Mouse (Mus musculus) layer of hippocampus, postnatal 14 days (tissue): ENCODE data around the gene Arfgap2. TPM values are rescaled to one million over a fixed set of nuclear protein-coding genes. Genes with fewer than 3 reads are reported as not detected.

ENCODE experiments used
- DNase-seq, 2 experiments: peaks; one replicate each; pipeline ENCODE4 v3.0.0; 2021 to 2022; ENCODE audit warnings: low spot score in 2 of 2, mixed read lengths in 1 of 2
- total RNA-seq, 2 experiments: library from RNA; stranded (reverse); gene quantifications; 2 replicates each; pipeline ENCODE4 v1.2.3; 2021

The Arfgap2 gene
- total RNA-seq, 2 experiments from 2014 or later: 63.9 to 65.1 TPM

DNA sequence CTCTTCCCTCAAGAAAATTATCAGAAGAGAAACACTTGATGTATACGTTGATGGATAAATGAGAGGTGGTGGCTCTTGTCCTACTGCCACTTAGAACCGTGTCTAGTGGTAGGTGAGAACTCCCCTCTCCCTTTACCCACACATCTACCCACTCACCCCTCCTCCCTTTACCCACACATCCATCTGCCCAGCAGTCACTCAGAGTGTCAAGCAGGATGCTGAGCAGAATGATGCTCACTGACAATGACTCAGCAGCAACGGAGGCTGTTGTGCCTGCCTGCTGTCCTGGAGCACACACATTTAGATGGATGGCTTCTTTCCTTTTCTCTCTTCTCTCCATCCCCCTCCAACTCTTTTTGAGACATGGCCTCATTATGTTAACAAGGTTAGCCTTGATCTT, 38.1 kb downstream of the Arfgap2 start:
- DNase-seq: peak in 1 of 2 experiments; percentile 60

DNA sequence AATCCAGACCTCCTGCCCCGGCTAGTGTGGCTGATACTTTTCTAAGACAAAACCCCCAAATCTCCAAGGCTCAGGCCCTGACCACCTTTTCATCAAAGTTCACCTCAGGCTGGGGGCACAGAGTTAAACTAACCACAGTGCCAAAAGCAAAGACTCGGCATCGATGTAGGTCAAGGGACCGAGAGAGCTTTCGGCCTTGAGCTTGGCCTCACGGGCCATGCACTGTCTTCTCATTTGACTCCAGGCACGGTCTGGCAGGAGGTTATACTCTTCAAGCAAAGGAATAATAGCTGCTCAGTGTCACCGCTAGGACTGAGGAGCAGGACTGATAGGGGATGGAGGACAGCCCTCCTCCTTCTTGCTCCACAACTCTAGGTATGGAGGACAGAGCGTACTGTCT, 41.2 kb downstream of the Arfgap2 start:
- DNase-seq: no peak

DNA sequence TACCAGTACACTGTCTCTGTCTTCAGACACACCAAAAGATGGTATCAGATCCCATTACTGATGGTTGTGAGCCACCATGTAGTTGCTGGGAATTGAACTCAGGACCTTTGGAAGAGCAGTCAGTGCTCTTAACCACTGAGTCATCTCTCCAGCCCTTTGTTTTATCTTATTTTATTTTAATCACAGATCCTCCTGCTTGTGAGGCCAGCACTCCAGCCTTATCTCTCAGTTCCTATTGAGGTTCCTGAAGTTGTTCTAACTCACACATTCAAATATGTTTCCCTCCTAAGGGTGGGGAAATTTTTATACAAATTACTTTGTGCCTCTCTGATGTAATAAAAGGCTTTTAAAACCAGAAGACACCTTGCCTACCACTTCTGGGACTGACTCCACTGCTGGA, 41.8 kb downstream of the Arfgap2 start:
- DNase-seq: no peak

GRCm38 (mm10) chr2:91308680-91309079, 43.9 kb downstream of the Arfgap2 start:
- DNase-seq: no peak

DNA sequence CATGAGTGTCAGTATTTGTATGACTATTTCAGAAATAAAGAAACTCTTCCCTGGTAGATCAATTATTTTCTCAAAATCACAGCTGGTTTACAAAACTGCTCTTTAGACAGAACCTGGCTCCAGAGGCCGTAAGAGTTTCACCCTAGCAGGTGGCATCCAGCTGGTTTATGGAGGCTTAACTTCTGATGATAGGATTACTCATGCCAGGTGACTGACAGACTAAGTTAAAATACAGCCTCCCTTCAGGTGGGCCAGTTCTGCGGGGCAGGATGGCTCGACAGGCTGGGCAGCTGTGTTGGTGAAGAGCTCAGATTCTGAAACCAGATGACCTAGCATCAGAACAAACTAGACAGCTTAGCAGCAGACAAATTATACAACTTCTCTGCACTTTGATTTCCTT, 44.8 kb downstream of the Arfgap2 start:
- DNase-seq: no peak

- DNase-seq: peak in 1 of 2 experiments; percentile 42
These were observed 48.0 kb downstream of the Arfgap2 start for GRCm38 (mm10) chr2:91312578-91313311.

DNA sequence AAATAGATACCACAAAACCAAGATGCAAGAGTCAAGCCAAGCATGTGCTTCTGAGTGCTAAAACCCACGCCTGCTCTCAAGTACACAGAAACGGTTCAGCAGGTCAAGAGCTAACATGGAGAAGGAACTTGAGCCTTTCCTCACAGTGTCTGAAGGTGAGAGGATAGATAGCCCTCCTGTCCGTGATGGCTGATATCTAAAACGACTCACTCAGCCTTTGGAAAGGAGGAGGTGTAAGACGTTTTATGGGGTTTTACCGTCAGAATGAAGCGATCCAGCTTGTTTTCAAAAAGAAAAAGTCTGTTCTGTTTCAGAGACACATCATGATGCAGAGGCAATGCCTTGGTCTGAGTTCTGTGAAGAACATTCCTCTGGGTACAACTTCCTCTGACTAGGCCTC, 49.4 kb downstream of the Arfgap2 start:
- DNase-seq: no peak

DNA sequence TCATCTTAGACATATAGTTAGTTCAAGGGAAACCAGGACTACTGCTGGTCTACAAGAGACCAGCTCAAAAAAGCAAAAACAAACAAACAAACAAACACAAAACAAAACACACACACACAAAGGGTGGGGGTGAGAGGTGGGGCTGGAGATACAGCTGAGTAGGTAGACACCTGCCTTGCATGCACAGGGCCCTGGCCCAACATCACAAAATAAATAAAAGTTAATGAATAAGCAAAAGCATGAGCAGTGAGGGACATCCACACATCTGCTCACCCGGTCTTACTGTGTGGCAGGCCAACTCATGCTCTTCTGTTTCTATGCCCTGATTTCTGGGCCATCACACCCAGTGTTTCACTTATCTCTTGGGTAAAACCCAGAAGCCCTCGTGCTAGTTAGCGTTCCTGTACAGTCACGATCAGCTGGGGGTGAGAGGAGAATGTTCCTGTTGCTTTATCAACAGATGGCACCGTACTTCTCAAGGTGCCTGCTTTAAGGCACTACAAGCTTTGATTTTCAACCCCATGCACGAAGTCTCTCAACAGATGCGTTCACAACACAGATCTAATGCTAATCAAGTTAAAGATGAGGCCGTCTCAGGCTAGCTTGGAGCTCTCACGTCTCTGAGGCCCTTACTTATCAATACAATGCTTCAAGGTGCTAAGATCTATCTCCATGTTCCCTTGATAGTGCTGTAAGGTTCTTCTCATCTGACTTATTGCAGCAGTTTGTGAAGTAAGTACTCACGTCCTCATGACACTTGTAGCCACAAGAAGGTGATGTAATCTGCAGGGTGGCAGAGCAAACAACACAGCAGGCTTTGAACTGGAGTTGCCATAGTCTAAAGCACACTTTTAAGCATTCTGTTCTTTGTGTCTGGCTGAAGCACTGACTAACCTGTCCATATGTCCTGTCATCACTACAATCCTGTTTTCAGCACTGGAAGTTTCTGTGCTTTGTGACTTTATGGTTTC, 56.1 kb downstream of the Arfgap2 start:
- no peak for DNase-seq

DNA sequence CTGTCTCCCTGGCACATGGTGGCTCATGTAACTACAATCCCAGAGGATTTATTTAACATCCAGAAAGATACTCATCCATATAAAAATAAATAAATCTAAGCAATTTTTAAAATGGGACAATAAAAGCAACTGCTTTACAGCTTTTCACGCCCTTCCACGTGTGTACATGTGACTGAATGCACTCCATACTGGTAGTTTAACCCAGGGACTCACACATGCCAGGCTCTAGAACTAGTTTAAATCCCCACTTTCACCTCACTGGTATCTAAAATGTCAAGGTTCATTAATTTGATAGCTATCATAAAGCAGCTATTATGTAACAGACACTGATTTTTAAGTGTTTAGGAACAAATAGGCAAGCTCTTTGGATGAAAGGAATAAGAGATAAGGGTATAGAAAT, 57.1 kb downstream of the Arfgap2 start:
- DNase-seq: no peak

DNA sequence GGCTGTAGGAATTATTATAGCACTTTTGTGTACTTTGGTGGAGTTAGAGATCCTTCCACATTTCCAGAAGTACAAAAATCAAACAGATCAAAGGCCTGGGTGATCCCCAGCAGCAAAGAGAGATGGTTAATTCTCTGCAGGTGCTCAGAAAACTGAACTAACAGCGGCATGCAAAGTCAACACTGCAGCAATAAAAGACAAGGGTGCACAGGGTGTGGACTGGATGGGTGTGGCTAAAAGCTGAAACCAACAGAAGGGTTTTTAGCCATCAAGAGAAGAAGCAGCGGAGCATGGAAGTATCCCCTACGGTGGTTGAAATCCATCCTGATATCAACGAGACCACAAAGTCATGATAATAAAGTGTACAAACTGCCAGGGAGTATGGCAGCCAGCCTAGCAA, 57.7 kb downstream of the Arfgap2 start:
- no peak for DNase-seq

- DNase-seq: no peak
These were observed 59.6 kb downstream of the Arfgap2 start for GRCm38 (mm10) chr2:91324346-91324745.

DNA sequence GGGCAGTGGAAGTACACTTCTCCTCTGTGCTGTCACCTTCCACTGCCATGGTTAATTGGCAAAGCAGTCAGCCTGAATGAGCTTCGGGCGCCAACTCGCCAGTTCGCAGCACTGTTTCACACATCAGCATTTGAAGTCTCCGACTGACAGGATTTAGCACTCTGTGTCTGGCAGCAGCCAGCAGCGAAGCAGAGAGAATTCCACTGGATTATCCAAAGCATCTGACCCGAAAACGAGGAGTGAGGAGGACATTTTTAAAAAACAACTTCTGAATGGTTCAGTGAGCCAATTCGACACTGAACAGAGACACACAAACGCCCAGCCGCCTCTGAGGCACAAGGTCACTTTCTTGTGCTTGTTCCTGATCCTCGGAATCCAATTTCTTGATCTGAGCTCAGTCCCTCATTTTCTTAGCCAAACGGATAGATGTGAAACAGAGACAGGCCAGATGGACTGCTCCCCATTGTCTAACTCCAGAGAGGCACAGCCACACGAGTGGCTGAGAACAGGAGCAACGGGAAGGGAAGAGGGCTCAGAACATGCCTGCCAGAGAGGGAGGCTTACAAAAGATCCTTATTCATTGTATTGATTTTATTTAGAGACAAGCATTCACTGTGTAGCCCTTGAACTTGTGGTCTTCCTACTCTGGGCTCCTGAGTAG, 60.1 kb downstream of the Arfgap2 start:
- peak; percentile 45 to 76 for DNase-seq

Other genes starting within 250 kb of the Arfgap2 start
- under 1 TPM; 0.35 to 0.43 TPM for gene Rapsn, start 229.4 kb upstream of the Arfgap2 start, total RNA-seq
- 100 to 1,000 TPM; 214 to 234 TPM for gene Psmc3, start 211.0 kb upstream of the Arfgap2 start, total RNA-seq
- gene Slc39a13, start 194.6 kb upstream of the Arfgap2 start, total RNA-seq: 10 to 100 TPM; 24.7 to 29.6 TPM
- 1 to 10 TPM; 4.0 to 4.5 TPM for gene Spi1, start 182.6 kb upstream of the Arfgap2 start, total RNA-seq
- under 1 TPM; 0.48 to 0.62 TPM for gene Mybpc3, start 146.8 kb upstream of the Arfgap2 start, total RNA-seq
- gene Madd, start 81.1 kb upstream of the Arfgap2 start, total RNA-seq: 100 to 1,000 TPM; 197 to 207 TPM
- 1 to 10 TPM; 3.3 to 5.1 TPM for gene Nr1h3, start 62.1 kb upstream of the Arfgap2 start, total RNA-seq
- gene Acp2, start 62.1 kb upstream of the Arfgap2 start, total RNA-seq: 10 to 100 TPM; 57.3 to 57.9 TPM
- gene Ddb2, start 28.0 kb upstream of the Arfgap2 start, total RNA-seq: 1 to 10 TPM; 7.3 to 9.1 TPM
- gene Pacsin3, start 9.0 kb upstream of the Arfgap2 start, total RNA-seq: 10 to 100 TPM; 23.2 to 25.5 TPM
- 100 to 1,000 TPM in 1 of 2 experiments, 10 to 100 TPM in 1; 90.8 to 106 TPM for gene 1110051M20Rik, start 179.7 kb downstream of the Arfgap2 start, total RNA-seq
- gene Lrp4, start 192.5 kb downstream of the Arfgap2 start, total RNA-seq: 10 to 100 TPM; 38.0 to 40.2 TPM